In the genomic region with DNA sequence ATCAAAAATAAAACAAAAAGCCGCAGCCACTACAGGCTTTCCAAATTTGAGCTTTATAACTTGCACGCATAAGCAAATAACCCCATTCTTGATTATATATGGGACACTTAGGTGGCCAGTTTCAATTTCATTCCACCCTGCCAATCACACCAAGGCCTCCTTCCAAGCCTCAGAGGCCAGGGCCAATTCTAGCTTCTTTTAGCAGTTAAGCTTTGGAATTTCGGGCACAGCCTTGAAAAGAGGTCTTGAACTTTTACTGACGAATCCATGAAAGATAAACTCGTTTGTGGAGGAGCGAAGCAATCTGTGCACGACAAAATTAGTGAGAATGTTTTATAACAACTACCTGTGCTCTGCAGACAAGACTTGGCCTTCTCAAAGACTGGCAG, we compare ENCODE assay signal across 8 mouse cellular contexts. TPM values are rescaled to one million over a fixed set of nuclear protein-coding genes. Genes with fewer than 3 reads are reported as not detected.
DNase-seq lines count a peak whose midpoint lies in the region; ATAC-seq and TF ChIP-seq lines count a peak whose summit lies in the region.

No protein-coding gene starts in this region.

- peak overlapping the region; percentile 78 for H3K4me3 ChIP-seq in heart, embryonic 10.5 days
- peak overlapping the region; percentile 37 to 91; a peak in 3 of 4 replicates for H3K4me3 ChIP-seq in ES-E14 (ENCODE audit: insufficient read depth in 1 of 2, low read depth in 1 of 2, low read length in 2 of 2, poor library complexity in 1 of 2, severe bottlenecking in 1 of 2)
- H3K4me3 ChIP-seq in forebrain, postnatal 0 days (ENCODE audit: low read depth, low read length) = peak overlapping the region; percentile 64
- H3K4me3 ChIP-seq in liver, postnatal 0 days (ENCODE audit: low read depth, low read length) = peak overlapping the region; percentile 76

- TF ChIP-seq EP300 in liver, postnatal 0 days (IDR thresholded peaks at IDR 0.05; ENCODE audit: low read depth) = no peak

- in situ Hi-C loops in ES-E14 (cut with MboI; ENCODE audit: low sequenced_read_pairs in 2 of 2, unreplicated experiment in 2 of 2) = no loop called here

- H3K27me3 ChIP-seq in heart, embryonic 10.5 days (ENCODE audit: insufficient read depth, poor library complexity, severe bottlenecking) = 0 out of 2 replicates have a peak, but pooled peaks cover 3% of the 10 kb centered on the region
- no peaks in the 10 kb centered on the region for H3K27me3 ChIP-seq in forebrain, postnatal 0 days (ENCODE audit: insufficient read depth, low read length)
- no peaks in the 10 kb centered on the region for H3K27me3 ChIP-seq in liver, postnatal 0 days (ENCODE audit: insufficient read depth, low read length)

- 46% methylated on average over 7 of the region's 7 CpGs for WGBS in heart, embryonic 10.5 days
- 39% methylated on average over 7 of the region's 7 CpGs for WGBS in forebrain, postnatal 0 days
- 31% methylated on average over 7 of the region's 7 CpGs for WGBS in liver, postnatal 0 days (ENCODE audit: insufficient replicate concordance)

- peak overlapping the region; percentile 91 for H3K27ac ChIP-seq in heart, embryonic 10.5 days
- H3K27ac ChIP-seq in ES-E14 (ENCODE audit: insufficient read depth, low read depth, low read length, poor library complexity, severe bottlenecking) = no peak overlapping the region
- peak overlapping the region; percentile 98 for H3K27ac ChIP-seq in forebrain, postnatal 0 days (ENCODE audit: low read depth, low read length)
- H3K27ac ChIP-seq in liver, postnatal 0 days (ENCODE audit: low read depth) = peak overlapping the region; percentile 96

- H3K36me3 ChIP-seq in heart, embryonic 10.5 days = peaks cover 12% of the 10 kb centered on the region; the same call in 1 of the 2 replicates
- H3K36me3 ChIP-seq in ES-E14 (ENCODE audit: control insufficient read depth, insufficient read depth, low read length, poor library complexity, severe bottlenecking) = no peaks in the 10 kb centered on the region
- peaks cover 27% of the 10 kb centered on the region for H3K36me3 ChIP-seq in forebrain, postnatal 0 days (ENCODE audit: insufficient read depth)
- no peaks in the 10 kb centered on the region for H3K36me3 ChIP-seq in liver, postnatal 0 days (replicated peaks; ENCODE audit: insufficient read depth, low read length)

- H3K4me2 ChIP-seq in forebrain, postnatal 0 days (ENCODE audit: low read depth) = peak overlapping the region; percentile 81
- peak overlapping the region; percentile 95 for H3K4me2 ChIP-seq in liver, postnatal 0 days (ENCODE audit: low read depth, low read length)

- no peaks in the 10 kb centered on the region for H3K9me3 ChIP-seq in heart, embryonic 10.5 days
- no peaks in the 10 kb centered on the region for H3K9me3 ChIP-seq in ES-E14 (ENCODE audit: control insufficient read depth, insufficient read depth, low read depth, low read length)
- no peaks in the 10 kb centered on the region for H3K9me3 ChIP-seq in forebrain, postnatal 0 days (ENCODE audit: low read length)
- H3K9me3 ChIP-seq in liver, postnatal 0 days (ENCODE audit: low read length) = no peaks in the 10 kb centered on the region

- no peak for ATAC-seq in forebrain, postnatal 0 days
- no peak for ATAC-seq in liver, postnatal 0 days
- ATAC-seq in frontal cortex, adult (ENCODE audit: low TSS enrichment) = no peak

- no peak for DNase-seq in heart, embryonic 10.5 days (ENCODE audit: low spot score)
- no peak for DNase-seq in heart, adult 8-10 months (ENCODE audit: low spot score)
- no peak for DNase-seq in ES-E14 (ENCODE audit: low read depth, low spot score)
- no peak for DNase-seq in forebrain, postnatal 0 days
- DNase-seq in liver, postnatal 0 days = no peak
- DNase-seq in c-Kit-positive CD71-positive TER-119-positive erythroid progenitor cells, embryonic 14.5 days (ENCODE audit: low spot score) = no peak
- no peak for DNase-seq in spleen, adult 18-20 months

- TF ChIP-seq CTCF in forebrain, postnatal 0 days (IDR thresholded peaks at IDR 0.05; ENCODE audit: low read depth) = no peak
- no peak for TF ChIP-seq CTCF in liver, postnatal 0 days (IDR thresholded peaks at IDR 0.05; ENCODE audit: low read depth)

- H3K4me1 ChIP-seq in heart, embryonic 10.5 days = peaks cover 29% of the 10 kb centered on the region
- peaks cover 0 to 11% of the 10 kb centered on the region in 2 experiments; a peak in 2 of 4 replicates for H3K4me1 ChIP-seq in ES-E14 (ENCODE audit: control insufficient read depth in 2 of 2, insufficient read depth in 2 of 2, low read length in 2 of 2, poor library complexity in 1 of 2)
- peaks cover 13% of the 10 kb centered on the region for H3K4me1 ChIP-seq in forebrain, postnatal 0 days (ENCODE audit: insufficient read depth)
- peaks cover 25% of the 10 kb centered on the region for H3K4me1 ChIP-seq in liver, postnatal 0 days (ENCODE audit: insufficient read depth)

- peak overlapping the region; percentile 34; the same call in 1 of the 2 replicates for H3K9ac ChIP-seq in ES-E14 (ENCODE audit: insufficient read depth, low read depth, low read length, poor library complexity, severe bottlenecking)
- peak overlapping the region; percentile 88 for H3K9ac ChIP-seq in forebrain, postnatal 0 days
- H3K9ac ChIP-seq in liver, postnatal 0 days (replicated peaks) = peak overlapping the region; percentile 85

TF ChIP-seq in ES-E14, 5 proteins besides CTCF, POLR2A, EP300 and RAD21:
- TF ChIP-seq ZNF384 (IDR thresholded peaks at IDR 0.05; ENCODE audit: low read depth, low read length) = no peak
- no peak for TF ChIP-seq MAFK (IDR thresholded peaks at IDR 0.05; ENCODE audit: insufficient read depth, low read depth, low read length)
- no peak for TF ChIP-seq HCFC1 (IDR thresholded peaks at IDR 0.05; ENCODE audit: borderline replicate concordance, insufficient read depth, low read length)
- TF ChIP-seq CHD2 (IDR thresholded peaks at IDR 0.05; ENCODE audit: low read depth, low read length) = no peak
- TF ChIP-seq ZC3H11A (IDR thresholded peaks at IDR 0.05; ENCODE audit: borderline replicate concordance, low read depth, low read length) = no peak

RNA-seq across cellular contexts. Expression of a gene that starts 10.4 kb away (rescaled TPM):
- polyA plus RNA-seq in heart, embryonic 10.5 days (2016; fragmentation: Nextera tagmentation; extraction: Ambion mirVana) = 11.8 and 13.4 TPM in 2 replicates
- 10 to 100 TPM in 3 of 4 experiments, 1 to 10 TPM in 1; 9.0 to 10.8 (median 10.3) TPM for total RNA-seq in heart, adult 8-10 months (2022)
- 4.0 and 7.1 TPM in 2 replicates for total RNA-seq in ES-E14 (2012; rRNA removed)
- total RNA-seq in forebrain, postnatal 0 days (2014; rRNA removed) = 50.7 and 53.1 TPM in 2 replicates
- polyA plus RNA-seq in forebrain, postnatal 0 days (2015; fragmentation: Nextera tagmentation; extraction: Ambion mirVana) = 93.3 and 106 TPM in 2 replicates
- 2.5 and 2.8 TPM in 2 replicates for polyA plus RNA-seq in liver, postnatal 0 days (2015; fragmentation: Nextera tagmentation; extraction: Ambion mirVana)

RNA-seq across cellular contexts. Expression of a gene that starts 12.2 kb away (rescaled TPM):
- polyA plus RNA-seq in heart, embryonic 10.5 days (2016; fragmentation: Nextera tagmentation; extraction: Ambion mirVana) = 0.34 and 0.55 TPM in 2 replicates
- under 1 TPM in 1 of 4 experiments, not detected in 3; 0.46 TPM for total RNA-seq in heart, adult 8-10 months (2022)
- 0.45 and 1.5 TPM in 2 replicates for total RNA-seq in ES-E14 (2012; rRNA removed)
- total RNA-seq in forebrain, postnatal 0 days (2014; rRNA removed) = 5.2 and 6.4 TPM in 2 replicates
- polyA plus RNA-seq in forebrain, postnatal 0 days (2015; fragmentation: Nextera tagmentation; extraction: Ambion mirVana) = 1.6 and 1.9 TPM in 2 replicates
- not detected in 2 replicates for polyA plus RNA-seq in liver, postnatal 0 days (2015; fragmentation: Nextera tagmentation; extraction: Ambion mirVana)

RNA-seq across cellular contexts. Expression of a gene that starts 17.3 kb away (rescaled TPM):
- 3.3 and 6.3 TPM in 2 replicates for polyA plus RNA-seq in heart, embryonic 10.5 days (2016; fragmentation: Nextera tagmentation; extraction: Ambion mirVana)
- 1 to 10 TPM; 2.5 to 5.5 (median 2.8) TPM for total RNA-seq in heart, adult 8-10 months (2022)
- total RNA-seq in ES-E14 (2012; rRNA removed) = 0.63 and 1.2 TPM in 2 replicates
- 1.8 and 6.1 TPM in 2 replicates for total RNA-seq in forebrain, postnatal 0 days (2014; rRNA removed)
- polyA plus RNA-seq in forebrain, postnatal 0 days (2015; fragmentation: Nextera tagmentation; extraction: Ambion mirVana) = 1.4 and 1.7 TPM in 2 replicates
- 0.30 and 0.38 TPM in 2 replicates for polyA plus RNA-seq in liver, postnatal 0 days (2015; fragmentation: Nextera tagmentation; extraction: Ambion mirVana)

RNA-seq across cellular contexts. Expression of a gene that starts 43.5 kb away (rescaled TPM):
- polyA plus RNA-seq in heart, embryonic 10.5 days (2016; fragmentation: Nextera tagmentation; extraction: Ambion mirVana) = 47.5 and 61.4 TPM in 2 replicates
- total RNA-seq in heart, adult 8-10 months (2022) = 10 to 100 TPM; 53.9 to 70.5 (median 63.8) TPM
- total RNA-seq in ES-E14 (2012; rRNA removed) = 30.6 and 31.9 TPM in 2 replicates
- total RNA-seq in forebrain, postnatal 0 days (2014; rRNA removed) = 26.6 and 29.3 TPM in 2 replicates
- 14.6 and 15.0 TPM in 2 replicates for polyA plus RNA-seq in forebrain, postnatal 0 days (2015; fragmentation: Nextera tagmentation; extraction: Ambion mirVana)
- polyA plus RNA-seq in liver, postnatal 0 days (2015; fragmentation: Nextera tagmentation; extraction: Ambion mirVana) = 5.7 and 7.2 TPM in 2 replicates

RNA-seq across cellular contexts. Expression of a gene that starts 51.5 kb away (rescaled TPM):
- 63.8 and 66.3 TPM in 2 replicates for polyA plus RNA-seq in heart, embryonic 10.5 days (2016; fragmentation: Nextera tagmentation; extraction: Ambion mirVana)
- total RNA-seq in heart, adult 8-10 months (2022) = 10 to 100 TPM; 43.9 to 59.9 (median 54.3) TPM
- 50.0 and 62.7 TPM in 2 replicates for total RNA-seq in ES-E14 (2012; rRNA removed)
- total RNA-seq in forebrain, postnatal 0 days (2014; rRNA removed) = 60.6 and 62.2 TPM in 2 replicates
- polyA plus RNA-seq in forebrain, postnatal 0 days (2015; fragmentation: Nextera tagmentation; extraction: Ambion mirVana) = 85.7 and 99.2 TPM in 2 replicates
- polyA plus RNA-seq in liver, postnatal 0 days (2015; fragmentation: Nextera tagmentation; extraction: Ambion mirVana) = 43.6 and 43.8 TPM in 2 replicates

Comparison
In these comparisons a context has a peak if more than half of its experiments do, and no peak if none do; other contexts are left out.
1. H3K9ac ChIP-seq: peak in every context shown above with its lines; median percentile 88 in forebrain, postnatal 0 days; 85 in liver, postnatal 0 days; 34 in ES-E14.